22 mouse cellular contexts compared by ENCODE assay signal in genomic region chr11:96259038-96259437, GRCm38 (mm10). TPM values are rescaled to one million over a fixed set of nuclear protein-coding genes. Genes with fewer than 3 reads are reported as not detected.
DNase-seq lines count a peak whose midpoint lies in the region; ATAC-seq and TF ChIP-seq lines count a peak whose summit lies in the region.
"Had no signal": no experiment of that assay in that cellular context is flagged by ENCODE, and none has a peak within 500 bp of the region (broad histone marks: within the 10 kb centered on the region; RNA-seq: fewer than 3 reads in every experiment).

No protein-coding gene starts in this region.

- no peak for ATAC-seq in lung, embryonic 14.5 days (ENCODE audit: insufficient read depth)
- peak; percentile 26; the same call in 1 of the 2 replicates for ATAC-seq in kidney, postnatal 0 days (replicated peaks; ENCODE audit: low FRiP score, low read depth)
- ATAC-seq in neural tube, embryonic 13.5 days (ENCODE audit: low read depth) = no peak
- ATAC-seq: forebrain, embryonic 14.5 days; liver, postnatal 0 days; midbrain, embryonic 16.5 days had no signal

- H3K36me3 ChIP-seq in lung, embryonic 14.5 days (ENCODE audit: insufficient read depth) = no peaks in the 10 kb centered on the region
- H3K36me3 ChIP-seq in kidney, postnatal 0 days (ENCODE audit: insufficient read depth, low read length) = peaks cover 3% of the 10 kb centered on the region; the same call in 1 of the 2 replicates
- H3K36me3 ChIP-seq in neural tube, embryonic 13.5 days = no peaks in the 10 kb centered on the region
- H3K36me3 ChIP-seq: G1E; heart, embryonic 15.5 days; hindbrain, embryonic 12.5 days; limb, embryonic 15.5 days had no signal

- peak; percentile 0 for DNase-seq in lung, embryonic 14.5 days
- DNase-seq in lung, postnatal 10 days = no peak
- peak; percentile 85 for DNase-seq in kidney, adult 11 months
- DNase-seq in kidney, postnatal 0 days (ENCODE audit: low spot score) = no peak
- no peak for DNase-seq in left cerebral cortex, adult 2 months (ENCODE audit: extremely low spot score in 1 of 2, low spot score in 2 of 2)
- DNase-seq in left cerebral cortex, adult 11 months (ENCODE audit: low spot score) = no peak
- DNase-seq: cerebellum, adult 11 months; gastrocnemius, adult 2 months; heart, adult 18-20 months; liver, postnatal 0 days; retina, postnatal 1 day; thymus, adult 2 months had no signal

- H3K4me3 ChIP-seq in lung, embryonic 14.5 days (ENCODE audit: low read depth, low read length) = no peak overlapping the region
- no peak overlapping the region for H3K4me3 ChIP-seq in kidney, postnatal 0 days (replicated peaks; ENCODE audit: low read depth, low read length)
- H3K4me3 ChIP-seq in neural tube, embryonic 13.5 days = no peak overlapping the region
- H3K4me3 ChIP-seq in left cerebral cortex, adult 2 months = no peak overlapping the region
- H3K4me3 ChIP-seq: gastrocnemius, adult 2 months; heart, embryonic 15.5 days; hindbrain, embryonic 12.5 days; limb, embryonic 15.5 days had no signal

- intact Hi-C loops in left cerebral cortex, adult 2 months (cut with DNase I) = no loop called here

- WGBS in lung, embryonic 14.5 days = 6% methylated on average over 2 of the region's 2 CpGs
- WGBS in kidney, postnatal 0 days = 12% methylated on average over 2 of the region's 2 CpGs
- 5% methylated on average over 2 of the region's 2 CpGs for WGBS in neural tube, embryonic 13.5 days

- no peaks in the 10 kb centered on the region for H3K4me1 ChIP-seq in lung, embryonic 14.5 days (ENCODE audit: insufficient read depth)
- H3K4me1 ChIP-seq in kidney, postnatal 0 days (replicated peaks; ENCODE audit: insufficient read depth, low read length) = peaks cover 43% of the 10 kb centered on the region
- peaks cover 98% of the 10 kb centered on the region for H3K4me1 ChIP-seq in neural tube, embryonic 13.5 days (replicated peaks)
- H3K4me1 ChIP-seq: hindbrain, embryonic 12.5 days had no signal

- peaks cover 99% of the 10 kb centered on the region for H3K27me3 ChIP-seq in lung, embryonic 14.5 days (ENCODE audit: insufficient read depth, low read length)
- no peaks in the 10 kb centered on the region for H3K27me3 ChIP-seq in kidney, postnatal 0 days (ENCODE audit: insufficient read depth, low read length)
- peaks cover 53% of the 10 kb centered on the region for H3K27me3 ChIP-seq in neural tube, embryonic 13.5 days

- no peak for TF ChIP-seq CTCF in lung, embryonic 14.5 days (IDR thresholded peaks at IDR 0.05; ENCODE audit: low read depth)
- TF ChIP-seq CTCF in kidney, postnatal 0 days (IDR thresholded peaks at IDR 0.05; ENCODE audit: low read depth) = no peak
- no peak for TF ChIP-seq CTCF in left cerebral cortex, adult 2 months (IDR thresholded peaks at IDR 0.05)

- H3K4me2 ChIP-seq in lung, embryonic 14.5 days = no peak overlapping the region
- no peak overlapping the region for H3K4me2 ChIP-seq in kidney, postnatal 0 days (ENCODE audit: low read length)
- H3K4me2 ChIP-seq in neural tube, embryonic 13.5 days = no peak overlapping the region
- H3K4me2 ChIP-seq: heart, embryonic 15.5 days; hindbrain, embryonic 12.5 days; limb, embryonic 15.5 days had no signal

- H3K27ac ChIP-seq in lung, embryonic 14.5 days (ENCODE audit: low read depth) = no peak overlapping the region
- no peak overlapping the region for H3K27ac ChIP-seq in kidney, postnatal 0 days
- H3K27ac ChIP-seq in neural tube, embryonic 13.5 days (replicated peaks) = peak overlapping the region; percentile 67
- H3K27ac ChIP-seq in left cerebral cortex, adult 2 months = no peak overlapping the region
- H3K27ac ChIP-seq: gastrocnemius, adult 2 months; heart, embryonic 15.5 days; hindbrain, embryonic 12.5 days; limb, embryonic 15.5 days; macrophage had no signal

- H3K9ac ChIP-seq in lung, embryonic 14.5 days = no peak overlapping the region
- no peak overlapping the region for H3K9ac ChIP-seq in kidney, postnatal 0 days (ENCODE audit: low read depth, low read length)
- H3K9ac ChIP-seq in neural tube, embryonic 13.5 days = 0 out of 2 replicates have a peak overlapping the region, but pooled peaks have one; percentile 17
- H3K9ac ChIP-seq: heart, embryonic 15.5 days; hindbrain, embryonic 12.5 days; limb, embryonic 15.5 days; liver, postnatal 0 days had no signal

- no peaks in the 10 kb centered on the region for H3K9me3 ChIP-seq in lung, embryonic 14.5 days (ENCODE audit: low read depth, low read length)
- no peaks in the 10 kb centered on the region for H3K9me3 ChIP-seq in kidney, postnatal 0 days (replicated peaks; ENCODE audit: low read length)
- no peaks in the 10 kb centered on the region for H3K9me3 ChIP-seq in neural tube, embryonic 13.5 days
- H3K9me3 ChIP-seq: G1E; heart, embryonic 15.5 days; hindbrain, embryonic 12.5 days; limb, embryonic 15.5 days had no signal

RNA-seq across cellular contexts. Expression of gene Hoxb9, which starts 12.2 kb away (rescaled TPM):
- polyA plus RNA-seq in lung, embryonic 14.5 days (2014; fragmentation: Nextera tagmentation; extraction: Ambion mirVana) = 0.08 and 0.22 TPM in 2 replicates
- polyA plus RNA-seq in kidney, postnatal 0 days (2015; fragmentation: Nextera tagmentation; extraction: Ambion mirVana) = 22.6 and 23.1 TPM in 2 replicates
- 72.9 and 74.7 TPM in 2 replicates for polyA plus RNA-seq in neural tube, embryonic 13.5 days (2015; fragmentation: Nextera tagmentation; extraction: Ambion mirVana)
- not detected for total RNA-seq in left cerebral cortex, adult 2 months (2021)
- total RNA-seq: G1E; heart, adult 18-20 months; left cerebral cortex, adult 18-20 months; neutrophil, adult 5-6 weeks had no signal
- polyA plus RNA-seq: forebrain, embryonic 14.5 days; G1E; liver, postnatal 0 days; macrophage; midbrain, embryonic 16.5 days had no signal

RNA-seq across cellular contexts. Expression of gene Hoxb8, which starts 22.7 kb away (rescaled TPM):
- polyA plus RNA-seq in lung, embryonic 14.5 days (2014; fragmentation: Nextera tagmentation; extraction: Ambion mirVana) = 0.99 and 1.4 TPM in 2 replicates
- polyA plus RNA-seq in kidney, postnatal 0 days (2015; fragmentation: Nextera tagmentation; extraction: Ambion mirVana) = 8.7 and 12.2 TPM in 2 replicates
- 81.7 and 114 TPM in 2 replicates for polyA plus RNA-seq in neural tube, embryonic 13.5 days (2015; fragmentation: Nextera tagmentation; extraction: Ambion mirVana)
- total RNA-seq in left cerebral cortex, adult 2 months (2021) = not detected
- total RNA-seq: heart, adult 18-20 months; left cerebral cortex, adult 18-20 months; neutrophil, adult 5-6 weeks had no signal
- polyA plus RNA-seq: forebrain, embryonic 14.5 days; heart, embryonic 15.5 days; liver, postnatal 0 days; macrophage; midbrain, embryonic 16.5 days had no signal

RNA-seq across cellular contexts. Expression of gene Hoxb7, which starts 27.4 kb away (rescaled TPM):
- polyA plus RNA-seq in lung, embryonic 14.5 days (2014; fragmentation: Nextera tagmentation; extraction: Ambion mirVana) = 2.1 and 3.5 TPM in 2 replicates
- 56.1 and 58.9 TPM in 2 replicates for polyA plus RNA-seq in kidney, postnatal 0 days (2015; fragmentation: Nextera tagmentation; extraction: Ambion mirVana)
- polyA plus RNA-seq in neural tube, embryonic 13.5 days (2015; fragmentation: Nextera tagmentation; extraction: Ambion mirVana) = 124 and 125 TPM in 2 replicates
- total RNA-seq in left cerebral cortex, adult 2 months (2021) = not detected
- total RNA-seq: G1E; heart, adult 18-20 months; left cerebral cortex, adult 18-20 months; neutrophil, adult 5-6 weeks had no signal
- polyA plus RNA-seq: forebrain, embryonic 14.5 days; G1E; macrophage; midbrain, embryonic 16.5 days had no signal

RNA-seq across cellular contexts. Expression of gene Hoxb6, which starts 33.2 kb away (rescaled TPM):
- 19.7 and 24.4 TPM in 2 replicates for polyA plus RNA-seq in lung, embryonic 14.5 days (2014; fragmentation: Nextera tagmentation; extraction: Ambion mirVana)
- 45.0 and 47.8 TPM in 2 replicates for polyA plus RNA-seq in kidney, postnatal 0 days (2015; fragmentation: Nextera tagmentation; extraction: Ambion mirVana)
- 171 and 174 TPM in 2 replicates for polyA plus RNA-seq in neural tube, embryonic 13.5 days (2015; fragmentation: Nextera tagmentation; extraction: Ambion mirVana)
- not detected for total RNA-seq in left cerebral cortex, adult 2 months (2021)
- total RNA-seq: G1E; heart, adult 18-20 months; left cerebral cortex, adult 18-20 months; neutrophil, adult 5-6 weeks had no signal
- polyA plus RNA-seq: forebrain, embryonic 14.5 days; liver, postnatal 0 days; macrophage; midbrain, embryonic 16.5 days had no signal

RNA-seq across cellular contexts. Expression of gene Hoxb5, which starts 44.1 kb away (rescaled TPM):
- 65.9 and 76.1 TPM in 2 replicates for polyA plus RNA-seq in lung, embryonic 14.5 days (2014; fragmentation: Nextera tagmentation; extraction: Ambion mirVana)
- polyA plus RNA-seq in kidney, postnatal 0 days (2015; fragmentation: Nextera tagmentation; extraction: Ambion mirVana) = 10.2 and 12.9 TPM in 2 replicates
- polyA plus RNA-seq in neural tube, embryonic 13.5 days (2015; fragmentation: Nextera tagmentation; extraction: Ambion mirVana) = 67.1 and 88.3 TPM in 2 replicates
- total RNA-seq in left cerebral cortex, adult 2 months (2021) = not detected
- total RNA-seq: left cerebral cortex, adult 18-20 months; neutrophil, adult 5-6 weeks had no signal
- polyA plus RNA-seq: forebrain, embryonic 14.5 days; macrophage; midbrain, embryonic 16.5 days had no signal

Comparison
In these comparisons a context has a peak if more than half of its experiments do, and no peak if none do; other contexts are left out.
1. DNase-seq: peak in lung, embryonic 14.5 days (single experiment) and kidney, adult 11 months (single experiment); none in lung, postnatal 10 days (single experiment), kidney, postnatal 0 days (single experiment), left cerebral cortex, adult 2 months (0 of 2) and left cerebral cortex, adult 11 months (single experiment).
2. RNA of gene Hoxb9, which starts 12.2 kb away (polyA plus RNA-seq): 72.9 to 74.7 TPM in neural tube, embryonic 13.5 days and 22.6 to 23.1 TPM in kidney, postnatal 0 days; 0.08 to 0.22 TPM in lung, embryonic 14.5 days; every median in the first group is over 10 times any median in the second.
3. RNA of gene Hoxb7, which starts 27.4 kb away (polyA plus RNA-seq): 124 to 125 TPM in neural tube, embryonic 13.5 days and 56.1 to 58.9 TPM in kidney, postnatal 0 days; 2.1 to 3.5 TPM in lung, embryonic 14.5 days; every median in the first group is over 10 times any median in the second.